Mouse (Mus musculus) adrenal gland, adult 18-20 months (tissue): ENCODE measurements around the gene Slc6a21. TPM values are rescaled to one million over a fixed set of nuclear protein-coding genes. Genes with fewer than 3 reads are reported as not detected.

Experiments
- DNase-seq, 2 experiments: peaks; one replicate each; pipeline ENCODE4 v3.0.0; 2021 to 2022; ENCODE audit warnings: low spot score in 2 of 2
- total RNA-seq, 2 experiments: library from RNA; stranded (reverse); gene quantifications; 1 replicate in 1 of 2; 2 replicates in 1 of 2; pipeline ENCODE4 v1.2.3; 2021

Slc6a21 gene
- total RNA-seq, 2 experiments from 2014 or later, result 0.19 TPM; not detected in 1

GRCm38 (mm10) chr7:45312686-45313453 lies 35.6 kb downstream of the Slc6a21 start:
- DNase-seq, result no peak

- peak in 1 of 2 experiments; percentile 11 for DNase-seq
Observed at GRCm38 (mm10) chr7:45313495-45313894, 36.2 kb downstream of the Slc6a21 start.

- DNase-seq, result peak in 1 of 2 experiments; percentile 8
Observed at GRCm38 (mm10) chr7:45315182-45315701, 37.9 kb downstream of the Slc6a21 start.

GRCm38 (mm10) chr7:45316536-45316935 lies 39.2 kb downstream of the Slc6a21 start:
- peak in 1 of 2 experiments; percentile 18 for DNase-seq

GRCm38 (mm10) chr7:45322245-45322644 lies 44.9 kb downstream of the Slc6a21 start:
- no peak for DNase-seq

- no peak for DNase-seq
Observed at GRCm38 (mm10) chr7:45323069-45323468, 45.8 kb downstream of the Slc6a21 start.

GRCm38 (mm10) chr7:45325800-45326199 lies 48.5 kb downstream of the Slc6a21 start:
- no peak for DNase-seq

- no peak for DNase-seq
Observed at GRCm38 (mm10) chr7:45328841-45329475, 51.6 kb downstream of the Slc6a21 start.

- DNase-seq, result no peak
Observed at GRCm38 (mm10) chr7:45331502-45331901, 54.2 kb downstream of the Slc6a21 start.

GRCm38 (mm10) chr7:45332685-45333425 lies 55.5 kb downstream of the Slc6a21 start:
- DNase-seq, result peak in 1 of 2 experiments; percentile 35

GRCm38 (mm10) chr7:45333431-45333982 lies 56.2 kb downstream of the Slc6a21 start, which contains the start of gene Trpm4:
Gene Trpm4, minus strand, starts transcription at chr7:45333780.
- DNase-seq, result peak; percentile 84 to 86

GRCm38 (mm10) chr7:45334605-45335004 lies 57.3 kb downstream of the Slc6a21 start:
- DNase-seq, result no peak

GRCm38 (mm10) chr7:45335056-45335455 lies 57.7 kb downstream of the Slc6a21 start, which contains the start of gene Hrc:
Gene Hrc, plus strand, starts transcription at chr7:45335290.
- no peak for DNase-seq

- DNase-seq, result no peak
Observed at GRCm38 (mm10) chr7:45336319-45336718, 59.0 kb downstream of the Slc6a21 start.

- no peak for DNase-seq
Observed at GRCm38 (mm10) chr7:45337469-45337868, 60.2 kb downstream of the Slc6a21 start.

- no peak for DNase-seq
Observed at GRCm38 (mm10) chr7:45338161-45338911, 61.0 kb downstream of the Slc6a21 start.
